Mouse (Mus musculus) R1 (cell line): ENCODE data around the gene Crim1.

Experiments
- DNase-seq: peaks from one replicate; pipeline ENCODE4 v3.0.0-alpha.2; 2018; ENCODE audit warnings: low read depth, low spot score

The Crim1 gene

DNA sequence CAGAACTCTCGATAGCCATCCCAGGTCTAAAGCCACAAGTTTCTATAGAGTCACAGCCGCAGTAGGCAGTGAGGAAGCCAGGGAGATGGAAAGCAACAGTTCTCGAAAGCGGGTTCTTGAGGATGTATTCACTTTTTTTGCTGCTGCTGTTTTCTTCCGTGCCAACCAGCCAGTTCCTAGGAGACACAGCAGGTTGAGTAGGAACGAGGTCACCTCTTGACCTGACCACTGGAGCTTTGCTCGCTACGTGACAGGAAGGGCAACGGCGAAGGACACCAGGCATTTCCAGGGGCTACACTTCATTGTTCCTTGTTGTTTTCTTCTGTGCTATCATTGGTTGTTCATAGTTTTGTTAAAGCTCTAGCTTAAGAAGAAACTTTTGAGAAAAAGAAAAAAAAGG, 174.7 kb downstream of the Crim1 start:
- DNase-seq: no peak

GRCm38 (mm10) chr17:78376587-78376986, 176.5 kb downstream of the Crim1 start:
- DNase-seq: no peak

DNA sequence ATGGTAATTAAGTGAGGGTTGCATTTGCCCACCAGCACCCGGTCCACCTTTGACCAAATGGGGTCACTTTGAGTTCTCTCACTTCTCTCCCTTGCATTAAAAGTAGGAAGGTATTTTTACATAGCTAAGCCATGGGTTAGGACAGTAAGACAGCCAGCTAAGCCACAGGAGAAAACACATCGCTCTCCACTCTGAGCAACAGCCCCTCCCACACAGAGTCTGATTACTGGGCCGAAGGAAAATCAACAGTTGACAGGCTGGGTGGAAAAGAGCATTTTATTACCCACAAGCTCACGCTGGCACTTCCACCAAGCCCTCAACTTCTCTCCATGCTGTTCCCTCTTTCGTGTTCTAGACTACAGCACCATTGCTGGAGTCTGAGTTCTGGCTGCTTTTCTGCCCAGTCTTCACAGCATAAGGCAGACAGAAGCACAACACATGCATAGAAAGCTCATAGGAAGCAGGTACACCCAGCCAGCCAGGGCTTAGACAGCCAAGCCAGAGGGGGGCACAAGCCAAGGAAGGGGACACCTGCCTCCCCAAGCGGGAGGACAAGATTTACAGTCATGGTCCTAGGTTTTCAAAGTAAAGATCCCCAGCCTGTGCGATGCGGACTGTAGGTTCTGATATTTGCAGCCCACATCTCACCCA, 179.2 kb downstream of the Crim1 start:
- no peak for DNase-seq

GRCm38 (mm10) chr17:78379730-78380245, 179.7 kb downstream of the Crim1 start:
- DNase-seq: no peak

- no peak for DNase-seq
These were observed 182.3 kb downstream of the Crim1 start for GRCm38 (mm10) chr17:78382321-78382720.

DNA sequence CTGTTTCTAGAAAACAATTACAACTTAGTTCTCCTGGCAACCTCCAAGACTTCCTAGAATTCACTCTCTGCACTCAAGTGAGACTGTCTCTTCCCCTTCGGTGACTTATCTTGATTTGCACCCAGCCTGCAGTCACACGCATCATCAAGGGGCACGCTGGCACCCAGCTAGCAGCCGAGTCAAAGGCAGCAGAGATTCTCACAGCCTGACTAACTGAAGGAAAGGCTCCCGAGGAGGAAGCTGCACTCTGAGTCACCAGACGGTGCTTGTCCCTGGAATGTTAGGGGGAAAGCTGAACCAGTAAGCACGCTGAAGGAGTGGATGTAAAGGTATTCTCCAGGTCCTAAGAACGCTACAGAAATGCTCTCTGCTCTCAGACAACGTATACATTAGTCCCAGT, 187.6 kb downstream of the Crim1 start:
- peak; percentile 15 for DNase-seq

DNA sequence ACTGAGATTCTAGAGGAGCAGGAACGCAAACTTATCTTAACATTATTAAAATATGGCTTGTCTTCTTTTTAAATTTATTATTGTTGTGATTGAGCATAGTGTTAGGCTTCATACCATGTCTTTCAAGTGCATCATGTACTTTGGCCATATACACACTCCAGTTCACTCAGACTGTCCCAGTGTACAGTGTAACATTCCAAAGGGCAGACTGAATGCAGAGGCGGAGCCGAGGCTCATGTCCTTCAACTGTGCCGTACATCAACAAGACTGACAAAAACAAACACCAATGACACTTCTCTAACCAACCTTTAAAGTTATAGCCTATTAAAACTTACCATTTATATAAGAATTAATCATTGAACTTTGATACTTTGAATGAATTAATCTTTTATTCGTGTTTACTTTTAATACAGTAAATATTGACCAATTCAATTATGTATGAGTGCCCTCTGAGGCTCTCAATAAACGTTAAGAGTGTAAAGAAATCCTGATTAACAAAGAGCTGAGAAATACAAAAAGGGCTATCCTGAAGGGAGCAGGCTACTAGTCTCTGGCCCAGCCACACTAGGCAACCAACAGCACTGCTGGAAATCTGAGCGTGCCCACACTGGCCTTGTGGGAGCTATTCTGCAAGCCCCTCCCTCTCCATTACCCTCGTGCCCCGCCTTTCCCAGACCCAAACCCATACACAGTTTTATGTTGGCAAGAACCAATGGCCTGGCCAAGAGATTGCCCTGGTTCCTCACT, 188.2 kb downstream of the Crim1 start:
- no peak for DNase-seq

DNA sequence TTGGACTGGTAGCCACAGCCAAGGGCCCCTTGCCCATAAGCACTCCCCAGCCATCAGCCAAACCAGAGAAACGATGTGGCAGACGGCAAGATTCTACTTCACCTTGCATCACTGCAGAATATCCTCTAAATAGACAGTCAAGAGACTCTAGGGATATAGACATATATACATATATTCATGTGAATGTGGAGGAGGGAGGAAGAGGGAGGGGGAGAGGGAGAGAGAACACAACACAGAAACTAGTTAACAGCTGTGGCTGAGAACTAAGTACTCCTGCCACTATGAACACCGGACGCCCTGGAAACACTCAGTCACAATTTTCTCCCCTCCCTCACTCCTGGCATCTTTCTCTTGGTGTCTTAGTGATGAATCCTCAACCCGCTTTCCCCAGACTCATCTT, 189.5 kb downstream of the Crim1 start:
- no peak for DNase-seq

GRCm38 (mm10) chr17:78392401-78393087, 192.5 kb downstream of the Crim1 start:
- no peak for DNase-seq

GRCm38 (mm10) chr17:78400130-78400840, 200.2 kb downstream of the Crim1 start:
- no peak for DNase-seq

DNA sequence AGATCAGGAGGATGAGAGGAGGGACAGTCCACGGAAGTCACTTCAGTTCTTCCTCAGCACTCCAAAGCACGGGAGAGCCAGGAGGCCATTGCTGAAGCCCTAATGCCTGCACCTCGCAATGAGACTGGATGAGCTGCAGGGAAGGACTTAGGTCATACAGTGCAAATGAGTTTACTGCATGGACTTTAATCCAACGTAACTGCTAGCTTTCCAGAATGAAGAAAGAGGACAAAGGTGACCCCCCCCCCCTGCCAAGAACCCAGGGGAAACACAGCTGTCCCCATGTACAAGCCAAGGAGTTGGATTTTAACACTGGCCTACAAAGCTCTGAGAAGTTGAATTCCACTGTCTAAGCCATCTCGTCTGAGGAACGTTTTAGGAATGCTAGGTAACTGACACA, 201.3 kb downstream of the Crim1 start:
- no peak for DNase-seq

- no peak for DNase-seq
These were observed 201.7 kb downstream of the Crim1 start for GRCm38 (mm10) chr17:78401713-78402112.

DNA sequence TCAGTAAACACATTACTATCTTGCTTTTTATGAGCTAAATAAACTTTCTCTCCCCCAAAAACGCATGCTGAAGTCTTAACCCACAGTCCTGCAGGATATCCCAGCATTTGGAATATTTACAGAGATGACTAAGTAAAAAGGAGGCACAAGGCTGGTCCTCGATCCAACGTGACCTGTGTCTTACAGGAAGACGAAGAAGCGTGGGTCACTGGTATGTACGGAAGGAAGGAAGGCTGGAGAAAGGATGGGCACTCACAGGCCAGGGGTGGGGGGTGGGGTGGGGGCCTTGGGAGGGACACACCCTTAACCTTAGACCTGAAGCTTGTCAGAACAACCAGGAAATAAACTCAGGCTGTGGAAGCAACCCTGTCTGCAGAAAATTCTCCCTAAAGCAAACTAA, 202.1 kb downstream of the Crim1 start:
- DNase-seq: no peak

DNA sequence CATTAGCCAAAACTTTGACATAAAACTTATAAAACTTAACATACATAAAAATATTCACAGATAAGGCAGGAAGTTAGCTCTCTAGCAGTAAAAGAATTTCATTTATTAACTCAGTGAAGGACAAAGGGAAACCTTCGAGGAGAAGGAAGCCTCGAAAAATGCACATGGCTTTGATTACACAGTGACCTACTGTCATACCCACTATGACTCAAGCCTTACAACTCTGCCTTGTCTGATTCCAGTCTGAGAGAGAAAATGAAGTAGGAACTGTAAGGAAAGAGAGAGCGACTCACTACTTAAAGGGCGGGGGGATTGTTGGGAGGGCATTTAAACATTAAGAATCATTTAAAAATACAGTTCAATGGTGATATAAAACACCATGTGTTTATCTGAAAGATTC, 203.2 kb downstream of the Crim1 start:
- DNase-seq: no peak

GRCm38 (mm10) chr17:78403804-78404203, 203.8 kb downstream of the Crim1 start:
- DNase-seq: peak; percentile 39

- no peak for DNase-seq
These were observed 205.3 kb downstream of the Crim1 start for GRCm38 (mm10) chr17:78405336-78405735.

DNA sequence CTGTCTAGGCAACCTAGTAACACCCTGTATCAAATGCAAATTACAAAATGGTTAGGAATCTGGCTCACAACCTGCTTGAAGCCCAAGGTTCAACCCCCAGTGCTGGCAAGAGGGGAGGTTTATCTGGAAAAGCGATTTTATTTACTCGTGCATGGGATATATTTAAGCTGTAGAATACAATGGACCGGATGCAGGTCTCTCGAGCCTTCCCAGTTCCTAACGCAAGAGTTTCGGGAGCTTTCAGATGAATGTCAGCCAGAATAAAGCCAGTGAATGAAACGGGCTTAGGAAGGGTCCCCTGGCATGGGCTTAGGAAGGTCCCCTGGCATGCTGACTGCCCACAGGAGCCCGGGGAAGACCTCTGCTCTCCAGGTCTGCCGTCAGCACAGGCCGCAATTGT, 206.8 kb downstream of the Crim1 start:
- DNase-seq: no peak

DNA sequence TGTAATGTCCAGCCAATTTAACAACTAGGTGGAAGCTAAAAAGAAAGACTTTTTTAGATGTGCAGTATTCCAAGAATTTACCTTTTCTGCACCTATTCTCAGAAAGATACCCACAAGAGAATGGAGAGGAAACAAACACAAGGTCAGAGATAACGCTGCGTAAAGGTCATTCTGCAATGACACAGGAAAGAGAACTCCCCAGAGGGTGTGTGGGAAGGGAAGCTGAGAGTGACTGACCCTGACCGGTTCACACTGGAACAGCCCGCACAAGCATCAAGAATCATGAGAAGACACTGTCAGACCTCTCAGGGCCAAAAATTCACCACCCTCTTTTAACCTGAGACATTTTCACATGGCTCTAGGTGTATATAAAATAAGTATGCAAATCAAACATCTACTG, 207.5 kb downstream of the Crim1 start:
- peak; percentile 60 for DNase-seq

GRCm38 (mm10) chr17:78408386-78408785, 208.3 kb downstream of the Crim1 start:
- DNase-seq: no peak

DNA sequence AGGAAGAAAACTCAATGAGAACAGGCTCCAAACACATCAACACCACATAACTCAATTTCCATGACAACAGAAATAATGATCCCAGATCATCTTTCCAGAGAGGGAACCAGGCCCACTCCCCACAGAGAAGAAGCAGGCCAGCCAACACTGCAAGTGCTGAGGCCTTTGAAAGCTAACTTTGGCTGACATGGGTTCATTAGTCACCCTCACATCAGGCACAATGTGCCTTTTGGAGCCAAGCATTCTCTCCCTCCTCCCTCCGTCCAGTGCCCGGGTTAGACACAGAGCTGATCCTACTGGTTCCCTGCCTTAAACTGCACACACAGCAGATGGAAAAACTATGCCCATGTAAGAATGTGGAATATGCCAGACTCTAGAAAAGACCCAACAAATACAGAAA, 209.9 kb downstream of the Crim1 start:
- no peak for DNase-seq

DNA sequence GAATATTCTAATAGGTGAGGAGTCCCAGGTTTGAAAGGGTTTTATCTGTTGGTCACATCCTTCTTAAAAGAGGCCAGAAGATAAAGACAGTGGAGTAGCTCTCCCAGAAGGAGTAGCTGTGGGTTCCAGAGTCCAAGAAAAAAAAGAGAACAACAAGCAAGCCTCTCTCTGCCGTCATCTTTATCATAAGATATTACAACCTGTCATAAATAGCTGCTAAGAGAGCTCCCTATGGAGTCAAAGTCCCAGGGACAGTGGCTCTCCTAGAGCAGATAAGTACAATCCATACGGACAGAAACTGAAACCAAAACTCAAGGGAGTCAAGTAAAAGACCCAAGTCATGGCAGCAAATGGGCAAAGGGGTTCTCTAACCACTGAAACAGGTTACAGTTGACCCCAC, 215.2 kb downstream of the Crim1 start:
- no peak for DNase-seq
